Mouse (Mus musculus) adrenal gland, adult (tissue): ENCODE results near the gene Cd3e.
"Not testable (repeated sequence)": the region's sequence is repeated elsewhere in the genome, so short reads cannot be mapped to it uniquely, and the experiment has no call there.

Experiments used
- DNase-seq, 2 experiments: peaks; one replicate each; pipeline ENCODE4 v3.0.0; 2022 to 2023; ENCODE audit warnings: low spot score in 1 of 2; ENCODE audit not compliant: inconsistent age in 2 of 2

The Cd3e gene

DNA sequence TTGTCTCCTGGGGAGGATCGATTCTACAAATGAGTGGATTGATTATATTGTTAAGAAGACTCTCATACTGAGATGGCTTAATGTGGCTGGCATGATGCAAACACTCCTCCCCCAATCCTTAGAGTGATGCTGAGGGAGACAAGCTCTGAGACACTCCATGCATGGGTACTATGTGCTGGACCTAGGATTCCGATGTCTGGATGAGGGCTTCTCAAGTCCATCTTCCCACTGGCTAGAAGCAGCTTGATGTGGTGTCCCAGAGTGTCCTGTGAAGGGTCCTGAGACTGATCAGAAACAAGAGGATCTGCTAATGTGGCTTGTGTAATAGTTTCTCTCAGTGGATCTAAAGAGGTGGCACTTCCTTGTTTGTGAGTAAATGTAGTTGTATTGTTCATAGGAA lies 28.3 kb downstream of the Cd3e start:
- DNase-seq: no peak

DNA sequence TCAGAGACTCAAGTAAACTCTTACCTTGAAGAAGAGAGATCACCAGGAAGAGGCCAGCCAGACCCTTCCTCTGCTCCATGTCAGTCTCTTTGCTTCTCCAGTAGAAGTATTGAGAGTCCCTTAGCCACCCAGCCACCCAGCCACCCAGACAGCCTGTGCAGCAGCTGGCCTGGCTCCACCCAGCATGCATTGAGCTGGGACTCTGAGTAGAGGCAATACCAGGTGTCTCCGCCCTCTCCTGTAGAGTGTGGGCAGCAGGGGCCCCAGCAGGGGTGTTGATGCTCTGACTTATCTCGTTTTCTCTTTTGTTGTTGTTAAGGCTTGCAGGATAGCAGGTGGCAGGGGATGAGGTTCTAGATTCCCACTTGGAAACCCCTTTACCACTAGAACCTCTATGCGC lies 29.2 kb downstream of the Cd3e start, which contains the start of gene Cd3g:
Cd3g (minus strand) TSS at position 190 of the 400 bp plus-strand sequence.
- no peak for DNase-seq

DNA sequence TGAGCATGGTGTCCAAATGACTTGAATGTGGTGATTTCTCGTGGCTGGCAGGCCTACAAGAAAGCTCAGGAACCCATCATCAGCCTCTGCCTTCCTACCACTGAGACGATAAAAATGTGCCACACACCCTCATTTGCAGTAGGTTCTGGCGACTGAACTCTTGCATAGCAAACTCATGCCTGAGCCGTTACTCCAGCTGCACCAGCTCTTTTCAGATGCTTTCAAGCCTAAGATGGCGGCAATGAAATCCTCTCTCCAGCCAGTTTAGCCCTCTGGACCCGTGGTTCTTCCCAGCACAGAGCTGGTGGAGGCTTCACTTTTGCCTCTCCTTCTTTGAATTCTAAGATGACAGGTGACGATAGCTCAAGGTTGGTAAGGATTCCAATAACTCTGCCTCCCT lies 29.6 kb downstream of the Cd3e start:
- no peak for DNase-seq

DNA sequence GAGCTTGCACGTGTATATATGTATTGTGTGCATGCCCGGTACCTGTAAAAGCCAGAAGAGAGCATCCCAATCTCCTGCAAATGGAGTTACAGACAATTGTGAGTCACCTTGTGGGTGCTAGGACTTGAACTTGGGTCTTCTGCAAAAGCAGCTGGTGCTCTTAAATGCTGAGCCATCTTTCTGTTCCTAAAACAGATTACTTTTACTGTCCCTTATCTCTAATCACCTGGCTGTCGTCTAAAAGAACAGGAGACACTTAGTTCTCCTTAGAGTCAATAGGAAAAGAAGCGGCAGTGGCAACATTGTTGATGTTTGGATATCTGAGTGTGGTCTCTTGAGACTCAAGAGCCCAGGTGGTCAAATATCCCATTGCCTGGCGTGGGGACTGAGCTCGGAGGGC lies 31.6 kb downstream of the Cd3e start:
- DNase-seq: no peak

DNA sequence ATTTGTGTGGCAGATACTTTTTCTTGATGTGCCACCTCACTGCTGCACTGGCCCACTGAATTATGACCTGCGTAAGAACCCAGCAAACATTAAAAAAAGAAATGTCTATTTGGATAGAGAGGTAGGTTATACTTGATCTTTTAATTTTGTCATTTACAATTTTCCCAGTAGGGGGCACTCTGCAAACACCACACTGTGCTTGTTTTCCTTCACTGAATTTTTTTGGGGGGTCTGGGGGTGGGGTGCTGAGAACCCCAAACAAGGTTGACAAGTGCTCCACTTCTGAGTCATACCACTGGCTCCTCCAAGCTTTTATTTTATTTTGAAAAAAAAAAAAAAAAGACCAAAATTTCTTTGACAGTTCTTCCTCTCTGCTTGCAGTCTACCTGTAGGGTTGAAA lies 40.0 kb downstream of the Cd3e start:
- DNase-seq: no peak

DNA sequence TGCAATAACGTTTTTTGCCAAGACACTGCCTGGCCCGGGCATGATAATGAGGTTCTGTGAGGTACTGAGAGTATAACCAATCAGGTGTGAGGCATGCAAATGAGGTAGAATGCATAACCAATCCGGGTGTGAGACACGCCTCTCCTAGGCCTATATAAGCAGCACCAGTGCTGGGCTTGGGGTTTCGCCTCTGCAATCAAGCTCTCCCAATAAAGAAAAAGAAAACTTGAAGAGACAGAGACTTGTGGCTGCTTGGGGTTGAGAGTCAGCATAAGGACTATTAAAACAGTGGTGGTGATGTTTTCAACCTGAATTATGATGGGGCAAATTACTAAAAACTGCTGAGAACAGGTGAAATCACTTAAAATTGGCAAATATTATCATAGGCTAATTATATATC lies 41.7 kb downstream of the Cd3e start:
- not testable (repeated sequence) for DNase-seq

DNA sequence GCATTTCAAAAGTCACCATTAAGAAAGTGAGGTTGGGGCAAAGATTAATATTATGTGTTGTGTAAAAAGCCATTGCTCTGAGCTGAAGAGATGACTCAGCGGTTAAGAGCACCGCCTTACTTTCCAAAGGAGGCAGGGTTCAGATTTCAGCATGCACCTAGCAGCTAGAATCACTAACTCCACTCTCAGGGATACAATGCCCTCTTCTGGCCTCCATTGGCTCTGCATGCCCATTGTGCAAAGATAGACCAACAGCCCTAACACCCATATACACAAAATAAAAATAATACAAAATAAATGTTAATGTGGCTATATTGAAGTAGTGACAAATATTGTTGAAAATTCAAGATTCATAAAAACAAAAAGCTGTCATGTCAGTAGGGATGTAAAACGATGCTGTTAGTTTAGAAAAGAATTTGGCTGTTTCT lies 42.6 kb downstream of the Cd3e start:
- DNase-seq: peak; percentile 84 to 94

DNA sequence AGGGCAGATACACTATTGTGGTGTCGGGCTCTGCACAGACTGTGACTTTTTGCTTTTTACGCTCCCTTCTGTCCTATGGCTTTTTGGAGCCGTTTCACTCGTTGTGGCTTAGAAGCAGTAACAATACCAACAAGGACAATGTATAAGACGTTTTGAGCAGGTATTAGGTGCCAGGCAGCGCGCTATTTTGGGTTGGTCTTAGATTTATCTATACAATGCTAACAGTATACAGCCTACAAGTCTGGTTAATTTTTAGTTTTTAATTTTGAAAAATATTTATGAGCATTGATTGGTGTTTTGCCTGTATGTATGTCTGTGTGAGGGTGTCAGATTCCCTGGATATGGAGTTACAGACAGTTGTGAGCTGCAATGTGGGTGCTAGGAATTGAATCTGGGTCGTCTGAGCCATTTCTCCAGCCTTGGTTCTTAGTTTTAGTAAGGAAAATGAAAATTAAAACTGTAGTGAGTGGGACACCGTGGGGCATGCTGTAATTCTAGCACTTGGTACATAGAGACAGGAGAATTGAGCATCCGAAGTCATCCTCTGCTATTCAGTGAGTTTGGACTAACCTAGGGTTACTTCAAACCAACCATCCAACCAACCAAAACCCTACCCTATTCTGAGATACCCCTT lies 43.5 kb downstream of the Cd3e start:
- DNase-seq: no peak

DNA sequence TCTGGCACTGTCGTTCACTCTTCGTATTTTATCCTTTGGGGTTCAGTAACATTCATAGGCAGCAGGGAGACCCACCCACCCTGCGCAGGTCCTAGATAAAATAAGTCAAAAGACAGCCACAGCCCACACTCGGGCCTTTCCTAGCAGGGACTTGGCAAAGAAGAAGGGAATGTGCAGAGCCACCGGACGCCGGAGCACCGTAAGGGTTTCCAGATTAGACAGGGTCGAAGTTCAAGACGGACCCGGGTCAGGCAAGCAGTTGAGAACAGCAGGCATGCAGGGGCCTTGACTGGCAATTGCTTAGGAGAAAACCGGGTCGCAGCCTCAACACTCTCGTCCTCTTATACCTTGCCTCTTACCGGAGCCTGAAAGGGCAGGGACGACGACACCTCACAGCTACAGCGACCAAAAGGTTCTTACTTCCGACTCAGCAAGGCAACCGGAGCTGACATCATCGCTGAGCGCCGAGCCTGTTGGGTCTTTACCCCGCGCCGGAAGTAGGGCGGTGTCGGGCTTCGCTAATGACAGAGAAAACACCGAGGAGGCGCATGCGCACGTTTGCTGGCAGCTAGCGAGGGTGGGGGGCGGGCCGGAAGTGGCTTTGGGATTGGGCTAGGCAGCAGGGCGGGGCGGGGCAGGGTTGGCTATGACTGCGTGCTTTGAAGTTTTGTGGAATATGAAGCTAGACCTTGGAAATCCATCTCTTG lies 44.1 kb downstream of the Cd3e start, which contains the start of gene Ube4a:
Ube4a (minus strand) TSS at position 475 of the 707 bp plus-strand sequence.
- DNase-seq: peak; percentile 98 to 100

DNA sequence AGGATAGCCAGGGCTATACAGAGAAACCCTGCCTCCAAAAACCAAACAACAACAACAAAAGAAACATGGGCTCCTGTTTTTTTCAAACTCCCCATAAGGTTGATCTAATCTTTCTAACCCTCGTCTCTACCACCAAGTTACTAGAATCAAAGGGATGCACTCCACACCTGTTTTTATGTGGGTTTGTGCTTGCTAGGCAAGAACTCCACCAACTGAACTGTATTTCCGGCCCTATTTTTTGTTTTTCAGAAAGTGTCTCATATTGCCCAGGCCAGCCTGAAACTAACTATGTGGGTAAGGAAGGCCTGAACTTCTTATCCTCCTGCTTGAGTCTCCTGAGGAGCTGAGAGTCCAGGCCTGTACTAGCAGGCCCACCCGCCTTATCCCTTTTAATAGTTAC lies 55.0 kb downstream of the Cd3e start:
- DNase-seq: no peak
